Mouse (Mus musculus) lung, postnatal 0 days (tissue): ENCODE data around the gene Slc4a10. TPM values are rescaled to one million over a fixed set of nuclear protein-coding genes. Genes with fewer than 3 reads are reported as not detected.

Source experiments
- ATAC-seq: fragments of 200-750 bp; cut with Nextera tagmentation; 2 replicates; pipeline ENCODE4 v1.8.0; 2017; ENCODE audit warnings: moderate library complexity
- DNase-seq: peaks from one replicate; pipeline ENCODE4 v3.0.0-alpha.2; 2016; ENCODE audit warnings: low spot score
- H3K27ac ChIP-seq: fragments of 300-500 bp; sonication (generic); 2 replicates; pipeline ENCODE4 v1.5.1; 2014; ENCODE audit warnings: antibody characterized with exemption, mild to moderate bottlenecking, low read length, mixed read lengths
- H3K27me3 ChIP-seq: fragments of 300-500 bp; sonication (generic); replicated peaks from 2 replicates; pipeline ENCODE4 v1.6.1; 2014; ENCODE audit warnings: low read length, mixed read lengths; ENCODE audit not compliant: insufficient read depth
- H3K36me3 ChIP-seq: fragments of 300-500 bp; sonication (generic); 2 replicates; pipeline ENCODE4 v1.6.1; 2014; ENCODE audit warnings: low read length, mixed read lengths; ENCODE audit not compliant: insufficient read depth
- H3K4me1 ChIP-seq: fragments of 300-500 bp; sonication (generic); 2 replicates; pipeline ENCODE4 v1.6.1; 2014; ENCODE audit warnings: antibody characterized with exemption, low read depth, low read length, mixed read lengths; ENCODE audit not compliant: insufficient read depth
- H3K4me2 ChIP-seq: fragments of 300-500 bp; sonication (generic); replicated peaks from 2 replicates; pipeline ENCODE4 v1.6.1; 2014; ENCODE audit warnings: low read depth, mild to moderate bottlenecking, low read length, moderate library complexity, mixed read lengths
- H3K4me3 ChIP-seq: fragments of 300-500 bp; sonication (generic); 2 replicates; pipeline ENCODE4 v1.5.1; 2014; ENCODE audit warnings: low read depth, low read length
- H3K9ac ChIP-seq: fragments of 300-500 bp; sonication (generic); replicated peaks from 2 replicates; pipeline ENCODE4 v1.6.1; 2014; ENCODE audit warnings: low read depth, mild to moderate bottlenecking
- H3K9me3 ChIP-seq: fragments of 300-500 bp; sonication (generic); 2 replicates; pipeline ENCODE4 v1.6.1; 2016; ENCODE audit warnings: low read length, mixed read lengths
- CTCF ChIP-seq: IDR thresholded peaks from 2 replicates; pipeline ENCODE4 v1.5.1; 2016; ENCODE audit warnings: antibody characterized with exemption, mild to moderate bottlenecking
- EP300 ChIP-seq: IDR thresholded peaks from 2 replicates; pipeline ENCODE4 v1.6.1; 2016; ENCODE audit warnings: antibody characterized with exemption, mild to moderate bottlenecking, control low read depth
- WGBS: fragments of 180-500 bp; shearing (Covaris S2); extraction: QIAGEN DNeasy Blood & Tissue Kit; methylation state at CpG from one replicate; pipeline ENCODE4 v1.1.7; 2014; 5-methylcytosine and 5-hydroxymethylcytosine counted together
- polyA plus RNA-seq: library from polyadenylated mRNA; unstranded; fragments of >200 nt; fragmentation: Nextera tagmentation; extraction: Ambion mirVana; gene quantifications from 2 replicates; pipeline ENCODE4 v1.2.1, GENCODE M21; 2015

Gene Slc4a10
- polyA plus RNA-seq, 1 experiment from 2014 or later, result 0.17 TPM

DNA sequence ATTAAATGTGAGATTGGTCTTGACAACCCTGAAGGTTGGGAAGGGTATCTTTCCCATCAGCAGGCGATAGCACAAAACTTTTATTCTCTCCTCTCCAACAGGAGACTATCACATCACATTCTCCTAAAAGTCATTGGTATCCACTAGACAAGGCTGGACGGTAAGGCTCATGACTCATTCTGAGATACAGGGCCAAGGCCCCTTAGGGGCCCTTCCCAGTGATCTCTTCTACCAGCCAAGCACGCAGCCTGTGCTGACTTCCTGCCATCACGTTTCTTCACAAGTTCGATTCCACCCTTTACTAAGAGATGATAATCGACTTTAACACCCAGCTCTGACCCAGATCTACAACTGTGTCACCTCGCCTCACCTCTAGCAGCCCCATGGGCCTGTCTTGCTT is 290.8 kb downstream of the Slc4a10 start:
- no peak overlapping the region for H3K4me3 ChIP-seq
- no peak for TF ChIP-seq CTCF
- H3K9me3 ChIP-seq, result no peaks in the 10 kb centered on the region
- H3K36me3 ChIP-seq, result no peaks in the 10 kb centered on the region
- ATAC-seq (no peak), DNase-seq (no peak)
- H3K4me1 ChIP-seq, result no peaks in the 10 kb centered on the region
- H3K27me3 ChIP-seq, result no peaks in the 10 kb centered on the region
- WGBS, result 77% methylated on average over 7 of the region's 7 CpGs
- no peak overlapping the region for H3K4me2 ChIP-seq
- H3K27ac ChIP-seq, result no peak overlapping the region
- H3K9ac ChIP-seq, result no peak overlapping the region

DNA sequence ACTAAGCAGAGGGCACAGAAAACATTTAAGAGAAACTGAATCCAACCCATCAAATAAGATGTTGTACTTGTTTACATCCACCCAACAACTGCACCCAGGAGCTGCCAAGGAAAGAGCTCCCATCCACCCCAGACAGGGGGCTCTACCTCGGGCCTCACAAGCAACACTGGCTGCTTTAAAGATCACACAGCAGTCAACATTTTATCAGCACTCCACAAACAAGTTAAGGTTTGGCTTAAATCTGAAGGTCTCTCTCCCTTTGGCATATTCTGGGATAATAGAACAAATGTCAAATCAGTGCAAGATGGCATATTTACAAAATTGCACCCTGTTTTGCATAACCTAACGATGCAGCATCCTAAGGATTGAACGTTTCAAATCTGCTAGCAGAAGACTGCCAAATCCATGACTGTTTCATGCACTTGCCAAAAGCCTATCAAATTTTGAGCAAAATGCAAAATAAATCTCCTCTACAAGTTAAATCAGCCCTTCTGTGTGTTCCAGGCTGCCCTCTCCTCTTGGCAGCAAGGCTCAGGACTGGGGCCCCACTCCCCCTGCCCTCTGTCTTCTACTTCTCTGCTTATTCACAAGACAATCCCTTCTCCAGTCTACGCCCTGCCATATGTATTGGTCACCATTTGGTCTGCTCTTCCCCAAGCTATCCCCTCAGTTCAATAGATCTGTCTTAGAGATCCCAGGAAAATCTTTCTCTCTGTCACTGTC is 293.1 kb downstream of the Slc4a10 start:
- DNase-seq (no peak), ATAC-seq (no peak)
- Histone ChIP-seq H3K9ac (no peak overlapping the region), H3K4me1 (no peaks in the 10 kb centered on the region), H3K4me3 (no peak overlapping the region), H3K27me3 (no peaks in the 10 kb centered on the region), H3K9me3 (no peaks in the 10 kb centered on the region), H3K4me2 (no peak overlapping the region), H3K36me3 (no peaks in the 10 kb centered on the region), H3K27ac (no peak overlapping the region)
- TF ChIP-seq CTCF (no peak), EP300 (no peak)
- WGBS, result 70% methylated on average over 4 of the region's 4 CpGs

GRCm38 (mm10) chr2:62341061-62341733 is 294.9 kb downstream of the Slc4a10 start:
- Histone ChIP-seq H3K36me3 (no peaks in the 10 kb centered on the region), H3K27me3 (no peaks in the 10 kb centered on the region), H3K4me3 (no peak overlapping the region), H3K4me1 (no peaks in the 10 kb centered on the region), H3K4me2 (no peak overlapping the region), H3K27ac (no peak overlapping the region), H3K9me3 (no peaks in the 10 kb centered on the region), H3K9ac (no peak overlapping the region)
- ATAC-seq, result no peak
- TF ChIP-seq EP300, result no peak
- no peak for TF ChIP-seq CTCF
- peak; percentile 67 for DNase-seq
- WGBS, result 46% methylated on average over 3 of the region's 3 CpGs

DNA sequence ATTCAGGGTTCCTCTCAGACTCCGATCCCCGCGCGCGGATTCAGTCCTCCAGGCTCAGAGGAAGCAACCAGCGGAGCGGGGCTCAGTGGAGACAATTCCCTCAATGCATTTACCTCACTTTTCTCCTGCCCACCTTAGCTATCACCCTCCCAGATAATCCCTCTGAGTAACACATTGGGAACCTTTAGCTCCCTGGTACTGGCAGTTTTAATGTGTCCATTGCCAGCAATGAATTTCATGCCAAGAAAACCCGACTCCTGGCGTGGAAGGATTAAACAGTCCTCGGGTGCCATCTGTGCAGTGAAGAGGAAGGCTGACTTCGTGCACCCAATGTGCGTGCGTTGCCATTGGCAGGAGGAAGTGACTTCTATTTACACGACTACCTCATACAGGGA is 295.5 kb downstream of the Slc4a10 start:
- H3K9ac ChIP-seq, result no peak overlapping the region
- H3K27me3 ChIP-seq, result no peaks in the 10 kb centered on the region
- DNase-seq (no peak), ATAC-seq (no peak)
- H3K4me1 ChIP-seq, result no peaks in the 10 kb centered on the region
- no peak overlapping the region for H3K4me2 ChIP-seq
- TF ChIP-seq CTCF (no peak), EP300 (no peak)
- H3K36me3 ChIP-seq, result no peaks in the 10 kb centered on the region
- H3K9me3 ChIP-seq, result no peaks in the 10 kb centered on the region
- H3K27ac ChIP-seq, result no peak overlapping the region
- 64% methylated on average over 14 of the region's 14 CpGs for WGBS
- no peak overlapping the region for H3K4me3 ChIP-seq

- H3K36me3 ChIP-seq, result no peaks in the 10 kb centered on the region
- H3K4me3 ChIP-seq, result no peak overlapping the region
- H3K9me3 ChIP-seq, result no peaks in the 10 kb centered on the region
- no peak overlapping the region for H3K4me2 ChIP-seq
- ATAC-seq (no peak), DNase-seq (no peak)
- 38% methylated on average over 6 of the region's 6 CpGs for WGBS
- no peak overlapping the region for H3K27ac ChIP-seq
- no peaks in the 10 kb centered on the region for H3K27me3 ChIP-seq
- H3K4me1 ChIP-seq, result no peaks in the 10 kb centered on the region
- no peak overlapping the region for H3K9ac ChIP-seq
- TF ChIP-seq CTCF (no peak), EP300 (no peak)
These were observed 298.1 kb downstream of the Slc4a10 start for GRCm38 (mm10) chr2:62344367-62344766.

- Histone ChIP-seq H3K27ac (no peak overlapping the region), H3K4me1 (no peaks in the 10 kb centered on the region), H3K27me3 (no peaks in the 10 kb centered on the region), H3K4me2 (no peak overlapping the region), H3K9ac (no peak overlapping the region), H3K4me3 (no peak overlapping the region), H3K36me3 (no peaks in the 10 kb centered on the region), H3K9me3 (no peaks in the 10 kb centered on the region)
- TF ChIP-seq CTCF, result peak; percentile 49
- TF ChIP-seq EP300, result no peak
- 24% methylated on average over 1 of the region's 1 CpGs for WGBS
- peak; percentile 21 for DNase-seq
- no peak for ATAC-seq
These were observed 300.5 kb downstream of the Slc4a10 start for GRCm38 (mm10) chr2:62346771-62347170.
